Mouse (Mus musculus): ENCODE data around the gene Ucp3. TPM values are rescaled to one million over a fixed set of nuclear protein-coding genes. Genes with fewer than 3 reads are reported as not detected.

Gene Ucp3
- polyA plus RNA-seq, 1 experiment from 2014 or later, result not detected

GRCm38 (mm10) chr7:100514573-100514972 is 41.8 kb downstream of the Ucp3 start, which contains the start of gene Dnajb13:
Gene Dnajb13 (minus strand): TSS chr7:100514960.
- Histone ChIP-seq H3K4me2 (ENCODE audit: low read length) (0 out of 2 replicates have a peak within 1 kb of the TSS, but pooled peaks have one; percentile 4), H3K36me3 (ENCODE audit: control insufficient read depth, insufficient read depth, low read length) (no peaks in the 10 kb centered on the region), H3K9ac (ENCODE audit: low read length) (no peak within 1 kb of the TSS), H3K4me1 (ENCODE audit: control insufficient read depth, insufficient read depth, low read length) (no peaks in the 10 kb centered on the region), H3K27ac (ENCODE audit: low read depth, low read length) (no peak within 1 kb of the TSS), H3K4me3 (ENCODE audit: low read depth, low read length) (no peak within 1 kb of the TSS), H3K27me3 (replicated peaks; ENCODE audit: control insufficient read depth, insufficient read depth, low read length) (no peaks in the 10 kb centered on the region), H3K9me3 (replicated peaks; ENCODE audit: control insufficient read depth, low read length) (no peaks in the 10 kb centered on the region)
- DNase-seq (ENCODE audit: low spot score) (peak; percentile 42), ATAC-seq (peak; percentile 55)
- WGBS, result 53% methylated on average over 11 of the region's 11 CpGs

- no peak for DNase-seq (ENCODE audit: low spot score)
- 70% methylated on average over 7 of the region's 7 CpGs for WGBS
- no peak overlapping the region for H3K27ac ChIP-seq (ENCODE audit: low read depth, low read length)
- H3K4me3 ChIP-seq (ENCODE audit: low read depth, low read length), result no peak overlapping the region
- no peak overlapping the region for H3K4me2 ChIP-seq (ENCODE audit: low read length)
- no peaks in the 10 kb centered on the region for H3K27me3 ChIP-seq (replicated peaks; ENCODE audit: control insufficient read depth, insufficient read depth, low read length)
- H3K36me3 ChIP-seq (ENCODE audit: control insufficient read depth, insufficient read depth, low read length), result no peaks in the 10 kb centered on the region
- no peaks in the 10 kb centered on the region for H3K9me3 ChIP-seq (replicated peaks; ENCODE audit: control insufficient read depth, low read length)
- H3K4me1 ChIP-seq (ENCODE audit: control insufficient read depth, insufficient read depth, low read length), result no peaks in the 10 kb centered on the region
- ATAC-seq, result peak; percentile 7; the same call in 1 of the 2 replicates
- H3K9ac ChIP-seq (ENCODE audit: low read length), result no peak overlapping the region
Measured at GRCm38 (mm10) chr7:100520204-100520603, 47.4 kb downstream of the Ucp3 start.

- Histone ChIP-seq H3K36me3 (ENCODE audit: control insufficient read depth, insufficient read depth, low read length) (no peaks in the 10 kb centered on the region), H3K9ac (ENCODE audit: low read length) (no peak overlapping the region), H3K27ac (ENCODE audit: low read depth, low read length) (no peak overlapping the region), H3K9me3 (replicated peaks; ENCODE audit: control insufficient read depth, low read length) (no peaks in the 10 kb centered on the region), H3K4me1 (ENCODE audit: control insufficient read depth, insufficient read depth, low read length) (no peaks in the 10 kb centered on the region), H3K4me3 (ENCODE audit: low read depth, low read length) (no peak overlapping the region), H3K4me2 (ENCODE audit: low read length) (no peak overlapping the region), H3K27me3 (replicated peaks; ENCODE audit: control insufficient read depth, insufficient read depth, low read length) (no peaks in the 10 kb centered on the region)
- peak; percentile 83 for DNase-seq (ENCODE audit: low spot score)
- WGBS, result 24% methylated on average over 10 of the region's 10 CpGs
- ATAC-seq, result peak; percentile 68
Measured at GRCm38 (mm10) chr7:100520663-100521285, 48.0 kb downstream of the Ucp3 start.

- Histone ChIP-seq H3K4me3 (ENCODE audit: low read depth, low read length) (no peak overlapping the region), H3K9me3 (replicated peaks; ENCODE audit: control insufficient read depth, low read length) (no peaks in the 10 kb centered on the region), H3K4me2 (ENCODE audit: low read length) (no peak overlapping the region), H3K27me3 (replicated peaks; ENCODE audit: control insufficient read depth, insufficient read depth, low read length) (no peaks in the 10 kb centered on the region), H3K9ac (ENCODE audit: low read length) (no peak overlapping the region), H3K36me3 (ENCODE audit: control insufficient read depth, insufficient read depth, low read length) (no peaks in the 10 kb centered on the region), H3K4me1 (ENCODE audit: control insufficient read depth, insufficient read depth, low read length) (no peaks in the 10 kb centered on the region), H3K27ac (ENCODE audit: low read depth, low read length) (no peak overlapping the region)
- WGBS, result 70% methylated on average over 3 of the region's 3 CpGs
- ATAC-seq (no peak), DNase-seq (ENCODE audit: low spot score) (no peak)
Measured at GRCm38 (mm10) chr7:100522222-100522621, 49.4 kb downstream of the Ucp3 start.

GRCm38 (mm10) chr7:100524669-100525068 is 51.9 kb downstream of the Ucp3 start:
- H3K27ac ChIP-seq (ENCODE audit: low read depth, low read length), result no peak overlapping the region
- no peak for ATAC-seq
- no peaks in the 10 kb centered on the region for H3K36me3 ChIP-seq (ENCODE audit: control insufficient read depth, insufficient read depth, low read length)
- H3K9me3 ChIP-seq (replicated peaks; ENCODE audit: control insufficient read depth, low read length), result no peaks in the 10 kb centered on the region
- 80% methylated on average over 8 of the region's 8 CpGs for WGBS
- DNase-seq (ENCODE audit: low spot score), result no peak
- no peaks in the 10 kb centered on the region for H3K4me1 ChIP-seq (ENCODE audit: control insufficient read depth, insufficient read depth, low read length)
- no peak overlapping the region for H3K4me3 ChIP-seq (ENCODE audit: low read depth, low read length)
- no peak overlapping the region for H3K9ac ChIP-seq (ENCODE audit: low read length)
- H3K27me3 ChIP-seq (replicated peaks; ENCODE audit: control insufficient read depth, insufficient read depth, low read length), result no peaks in the 10 kb centered on the region
- H3K4me2 ChIP-seq (ENCODE audit: low read length), result no peak overlapping the region

- H3K27me3 ChIP-seq (replicated peaks; ENCODE audit: control insufficient read depth, insufficient read depth, low read length), result no peaks in the 10 kb centered on the region
- H3K4me3 ChIP-seq (ENCODE audit: low read depth, low read length), result no peak overlapping the region
- WGBS, result 92% methylated on average over 5 of the region's 5 CpGs
- no peaks in the 10 kb centered on the region for H3K9me3 ChIP-seq (replicated peaks; ENCODE audit: control insufficient read depth, low read length)
- no peak overlapping the region for H3K4me2 ChIP-seq (ENCODE audit: low read length)
- ATAC-seq (no peak), DNase-seq (ENCODE audit: low spot score) (no peak)
- no peak overlapping the region for H3K9ac ChIP-seq (ENCODE audit: low read length)
- no peak overlapping the region for H3K27ac ChIP-seq (ENCODE audit: low read depth, low read length)
- H3K4me1 ChIP-seq (ENCODE audit: control insufficient read depth, insufficient read depth, low read length), result no peaks in the 10 kb centered on the region
- H3K36me3 ChIP-seq (ENCODE audit: control insufficient read depth, insufficient read depth, low read length), result no peaks in the 10 kb centered on the region
Measured at GRCm38 (mm10) chr7:100530766-100531165, 58.0 kb downstream of the Ucp3 start.

GRCm38 (mm10) chr7:100533503-100533902 is 60.7 kb downstream of the Ucp3 start:
- H3K4me2 ChIP-seq (ENCODE audit: low read length), result no peak overlapping the region
- no peaks in the 10 kb centered on the region for H3K27me3 ChIP-seq (replicated peaks; ENCODE audit: control insufficient read depth, insufficient read depth, low read length)
- DNase-seq (ENCODE audit: low spot score), result no peak
- H3K36me3 ChIP-seq (ENCODE audit: control insufficient read depth, insufficient read depth, low read length), result no peaks in the 10 kb centered on the region; the same call in 1 of the 2 replicates
- no peak overlapping the region for H3K4me3 ChIP-seq (ENCODE audit: low read depth, low read length)
- WGBS, result 82% methylated on average over 2 of the region's 2 CpGs
- H3K4me1 ChIP-seq (ENCODE audit: control insufficient read depth, insufficient read depth, low read length), result peaks cover 9% of the 10 kb centered on the region
- no peaks in the 10 kb centered on the region for H3K9me3 ChIP-seq (replicated peaks; ENCODE audit: control insufficient read depth, low read length)
- no peak overlapping the region for H3K9ac ChIP-seq (ENCODE audit: low read length)
- no peak overlapping the region for H3K27ac ChIP-seq (ENCODE audit: low read depth, low read length)
- ATAC-seq, result no peak

- Histone ChIP-seq H3K4me1 (ENCODE audit: control insufficient read depth, insufficient read depth, low read length) (peaks cover 9% of the 10 kb centered on the region), H3K27me3 (replicated peaks; ENCODE audit: control insufficient read depth, insufficient read depth, low read length) (no peaks in the 10 kb centered on the region), H3K4me3 (ENCODE audit: low read depth, low read length) (no peak overlapping the region), H3K9ac (ENCODE audit: low read length) (no peak overlapping the region), H3K4me2 (ENCODE audit: low read length) (no peak overlapping the region), H3K9me3 (replicated peaks; ENCODE audit: control insufficient read depth, low read length) (no peaks in the 10 kb centered on the region), H3K27ac (ENCODE audit: low read depth, low read length) (no peak overlapping the region), H3K36me3 (ENCODE audit: control insufficient read depth, insufficient read depth, low read length) (peaks cover 4% of the 10 kb centered on the region)
- WGBS, result 81% methylated on average over 3 of the region's 3 CpGs
- ATAC-seq, result no peak
- no peak for DNase-seq (ENCODE audit: low spot score)
Measured at GRCm38 (mm10) chr7:100534216-100534615, 61.4 kb downstream of the Ucp3 start.

GRCm38 (mm10) chr7:100535831-100536230 is 63.0 kb downstream of the Ucp3 start:
- DNase-seq (ENCODE audit: low spot score), result no peak
- Histone ChIP-seq H3K9ac (ENCODE audit: low read length) (no peak overlapping the region), H3K27ac (ENCODE audit: low read depth, low read length) (no peak overlapping the region), H3K9me3 (replicated peaks; ENCODE audit: control insufficient read depth, low read length) (no peaks in the 10 kb centered on the region), H3K4me1 (ENCODE audit: control insufficient read depth, insufficient read depth, low read length) (peaks cover 9% of the 10 kb centered on the region), H3K4me2 (ENCODE audit: low read length) (no peak overlapping the region; the same call in 1 of the 2 replicates), H3K36me3 (ENCODE audit: control insufficient read depth, insufficient read depth, low read length) (peaks cover 18% of the 10 kb centered on the region), H3K4me3 (ENCODE audit: low read depth, low read length) (no peak overlapping the region), H3K27me3 (replicated peaks; ENCODE audit: control insufficient read depth, insufficient read depth, low read length) (no peaks in the 10 kb centered on the region)
- 87% methylated on average over 2 of the region's 2 CpGs for WGBS
- ATAC-seq, result no peak
